Mouse (Mus musculus) myocyte (in vitro differentiated cells): ENCODE data around the gene Rps6kc1.

ENCODE experiments used
- CEBPB ChIP-seq: IDR thresholded peaks from 2 replicates; pipeline ENCODE4 v1.6.1; 2011; ENCODE audit warnings: mild to moderate bottlenecking, moderate library complexity; ENCODE audit not compliant: poor library complexity, insufficient read depth, severe bottlenecking
- E2F4 ChIP-seq: IDR thresholded peaks from one replicate; pipeline ENCODE4 v1.6.1; 2011; ENCODE audit warnings: mild to moderate bottlenecking, control low read depth, moderate library complexity; ENCODE audit not compliant: insufficient read depth
- MAX ChIP-seq: IDR thresholded peaks from one replicate; pipeline ENCODE4 v1.6.1; 2011; ENCODE audit warnings: low read depth, mild to moderate bottlenecking, control low read depth
- MYOD1 ChIP-seq, 3 experiments: IDR thresholded peaks; one replicate each; pipeline ENCODE4 v1.6.1; 2011; ENCODE audit warnings: control low read depth in 2 of 3, low read depth in 2 of 3, mild to moderate bottlenecking in 2 of 3, moderate library complexity in 1 of 3; ENCODE audit not compliant: insufficient read length in 2 of 3, control insufficient read depth in 1 of 3
- MYOG ChIP-seq, 3 experiments: IDR thresholded peaks; one replicate each; pipeline ENCODE4 v1.6.1; 2011; ENCODE audit warnings: control low read depth in 2 of 3, low read depth in 2 of 3, mild to moderate bottlenecking in 2 of 3; ENCODE audit not compliant: insufficient read length in 2 of 3, control insufficient read depth in 1 of 3, insufficient read depth in 1 of 3
- POLR2A ChIP-seq: IDR thresholded peaks from one replicate; pipeline ENCODE4 v1.6.1; 2011; ENCODE audit warnings: low read depth, mild to moderate bottlenecking, control low read depth, moderate library complexity; ENCODE audit not compliant: insufficient read length
- POLR2AphosphoS2 ChIP-seq: IDR thresholded peaks from one replicate; pipeline ENCODE4 v1.6.1; 2011; ENCODE audit warnings: low read depth, control low read depth; ENCODE audit not compliant: insufficient read length
- REST ChIP-seq: IDR thresholded peaks from one replicate; pipeline ENCODE4 v1.6.1; 2011; ENCODE audit warnings: mild to moderate bottlenecking, control low read depth, moderate library complexity; ENCODE audit not compliant: insufficient read depth, insufficient read length
- TCF12 ChIP-seq: IDR thresholded peaks from one replicate; pipeline ENCODE4 v1.6.1; 2011; ENCODE audit warnings: mild to moderate bottlenecking, control low read depth; ENCODE audit not compliant: poor library complexity, insufficient read depth, severe bottlenecking
- TCF3 ChIP-seq: IDR thresholded peaks from one replicate; pipeline ENCODE4 v1.6.1; 2011; ENCODE audit warnings: low read depth, control low read depth; ENCODE audit not compliant: insufficient read length
- USF1 ChIP-seq: IDR thresholded peaks from one replicate; pipeline ENCODE4 v1.6.1; 2011; ENCODE audit warnings: low read depth, mild to moderate bottlenecking, control low read depth, moderate library complexity

- TF ChIP-seq POLR2A (no peak), POLR2AphosphoS2 (no peak), TCF3 (no peak), MYOG (IDR thresholded peaks at IDR 0.05; ENCODE audit: control insufficient read depth in 1 of 3, insufficient read depth in 1 of 3, insufficient read length in 2 of 3, low read depth in 2 of 3) (no peak), USF1 (no peak), MAX (no peak), CEBPB (no peak), MYOD1 (IDR thresholded peaks at IDR 0.05; ENCODE audit: control insufficient read depth in 1 of 3, insufficient read length in 2 of 3, low read depth in 2 of 3) (no peak), REST (no peak), TCF12 (no peak), E2F4 (no peak)
These were observed 162.6 kb downstream of the Rps6kc1 start for GRCm38 (mm10) chr1:190748937-190749336.
